Mouse (Mus musculus): ENCODE data around the gene Loxl1.

GRCm38 (mm10) chr9:58303115-58303514, 9.9 kb downstream of the Loxl1 start:
- no peak for TF ChIP-seq CTCF (IDR thresholded peaks at IDR 0.05; ENCODE audit: borderline replicate concordance, insufficient read depth, low read depth, low read length)
- no peak for TF ChIP-seq POLR2A (IDR thresholded peaks at IDR 0.05; ENCODE audit: borderline replicate concordance, insufficient read depth, low read length)
